Comparison of ENCODE assay signal across 9 mouse cellular contexts in genomic region chr4:49059021-49059401, GRCm38 (mm10). TPM values are rescaled to one million over a fixed set of nuclear protein-coding genes. Genes with fewer than 3 reads are reported as not detected.
DNase-seq lines count a peak whose midpoint lies in the region; ATAC-seq lines count a peak whose summit lies in the region.
"Had no signal": no experiment of that assay in that cellular context is flagged by ENCODE, and none has a peak within 500 bp of the region (broad histone marks: within the 10 kb centered on the region; RNA-seq: fewer than 3 reads in every experiment).

Gene Plppr1, plus strand, starts transcription at chr4:49059273.

- H3K9ac ChIP-seq in liver, embryonic 13.5 days, result no peak within 1 kb of the TSS

- H3K27ac ChIP-seq in heart, embryonic 10.5 days, result peak within 1 kb of the TSS; percentile 80
- H3K27ac ChIP-seq in liver, embryonic 13.5 days, result no peak within 1 kb of the TSS
- H3K27ac ChIP-seq: macrophage had no signal

- H3K36me3 ChIP-seq in heart, embryonic 10.5 days, result no peaks in the 10 kb centered on the region
- H3K36me3 ChIP-seq in liver, embryonic 13.5 days, result no peaks in the 10 kb centered on the region

- peaks cover 24% of the 10 kb centered on the region for H3K4me1 ChIP-seq in heart, embryonic 10.5 days
- H3K4me1 ChIP-seq in liver, embryonic 13.5 days (replicated peaks), result no peaks in the 10 kb centered on the region

- intact Hi-C loops in heart, postnatal 36 days (cut with DNase I), result no loop called here

- 0% methylated on average over 21 of the region's 21 CpGs for WGBS in heart, embryonic 10.5 days
- 0% methylated on average over 21 of the region's 21 CpGs for WGBS in liver, embryonic 13.5 days (ENCODE audit: insufficient replicate concordance)

- peak within 1 kb of the TSS; percentile 75 for H3K4me3 ChIP-seq in heart, embryonic 10.5 days
- peak within 1 kb of the TSS; percentile 50 for H3K4me3 ChIP-seq in liver, embryonic 13.5 days (replicated peaks)

- peak; percentile 82 for DNase-seq in heart, embryonic 10.5 days (ENCODE audit: low spot score)
- DNase-seq in heart, postnatal 36 days, result no peak
- DNase-seq in cerebellum, adult 9-10 months, result peak; percentile 41
- DNase-seq in frontal cortex, adult 2 months (ENCODE audit: extremely low spot score in 1 of 2, low spot score in 1 of 2), result peak; percentile 26 to 57
- peak; percentile 70 for DNase-seq in kidney, postnatal 10 days
- DNase-seq in liver, embryonic 13.5 days, result no peak
- peak; percentile 34 to 40 for DNase-seq in right cerebral cortex, postnatal 36 days (ENCODE audit: low spot score in 2 of 2)
- DNase-seq in gastrocnemius, adult 8-10 months (ENCODE audit: low spot score in 2 of 2), result no peak

- ATAC-seq in liver, embryonic 13.5 days (ENCODE audit: low read depth), result no peak

- H3K27me3 ChIP-seq in heart, embryonic 10.5 days (ENCODE audit: insufficient read depth, poor library complexity, severe bottlenecking), result peaks cover 21% of the 10 kb centered on the region
- H3K27me3 ChIP-seq in liver, embryonic 13.5 days, result peaks cover 37% of the 10 kb centered on the region

- no peaks in the 10 kb centered on the region for H3K9me3 ChIP-seq in heart, embryonic 10.5 days
- H3K9me3 ChIP-seq in liver, embryonic 13.5 days (replicated peaks), result no peaks in the 10 kb centered on the region

- H3K4me2 ChIP-seq in liver, embryonic 13.5 days, result peak within 1 kb of the TSS; percentile 66

RNA-seq across cellular contexts. Expression of gene Plppr1, which starts in this region (rescaled TPM):
- polyA plus RNA-seq in heart, embryonic 10.5 days (2016; fragmentation: Nextera tagmentation; extraction: Ambion mirVana), result 2.0 and 2.4 TPM in 2 replicates
- total RNA-seq in heart, postnatal 36 days (2021), result not detected
- 8.7 and 9.6 TPM in 2 replicates for polyA plus RNA-seq in frontal cortex, adult 2 months (2012; rRNA removed)
- 0.23 and 0.28 TPM in 2 replicates for polyA plus RNA-seq in liver, embryonic 13.5 days (2015; fragmentation: Nextera tagmentation; extraction: Ambion mirVana)
- total RNA-seq in gastrocnemius, adult 8-10 months (2022), result not detected
- polyA plus RNA-seq: macrophage had no signal

Comparison
In these comparisons a context has a peak if more than half of its experiments do, and no peak if none do; other contexts are left out.
1. DNase-seq: peak in heart, embryonic 10.5 days (single experiment), cerebellum, adult 9-10 months (single experiment), frontal cortex, adult 2 months (2 of 2), kidney, postnatal 10 days (single experiment) and right cerebral cortex, postnatal 36 days (2 of 2); none in heart, postnatal 36 days (0 of 2), liver, embryonic 13.5 days (single experiment) and gastrocnemius, adult 8-10 months (0 of 2).